Mouse (Mus musculus): ENCODE measurements around the gene Wdr89.

The Wdr89 gene

GRCm38 (mm10) chr12:75668916-75669257, 450 bp downstream of the Wdr89 start:
- CTCF ChIA-PET, result no interaction called here

GRCm38 (mm10) chr12:75668221-75668620, 1.1 kb downstream of the Wdr89 start:
- CTCF ChIA-PET, result no interaction called here

DNA sequence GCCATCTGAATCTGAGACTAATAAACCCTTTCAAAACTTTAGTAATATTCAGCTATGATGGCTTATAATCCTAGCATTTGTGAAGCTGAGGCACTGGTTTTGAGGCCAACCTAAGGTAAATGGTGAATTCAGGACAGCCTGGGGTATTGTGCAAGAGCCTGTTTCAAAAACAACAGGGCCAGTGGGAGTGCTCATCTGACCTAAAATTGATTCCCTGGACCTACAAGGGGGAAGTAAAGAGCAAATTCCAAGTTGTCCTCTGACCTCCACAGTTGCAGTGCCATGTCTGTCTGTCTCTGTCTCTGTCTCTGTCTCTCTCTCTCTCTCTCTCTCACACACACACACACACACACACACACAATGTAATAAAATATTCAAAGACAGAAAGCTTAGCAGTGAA, 2.4 kb downstream of the Wdr89 start:
- CTCF ChIA-PET, result no interaction called here

GRCm38 (mm10) chr12:75664516-75664810, 4.9 kb downstream of the Wdr89 start:
- CTCF ChIA-PET, result no interaction called here

DNA sequence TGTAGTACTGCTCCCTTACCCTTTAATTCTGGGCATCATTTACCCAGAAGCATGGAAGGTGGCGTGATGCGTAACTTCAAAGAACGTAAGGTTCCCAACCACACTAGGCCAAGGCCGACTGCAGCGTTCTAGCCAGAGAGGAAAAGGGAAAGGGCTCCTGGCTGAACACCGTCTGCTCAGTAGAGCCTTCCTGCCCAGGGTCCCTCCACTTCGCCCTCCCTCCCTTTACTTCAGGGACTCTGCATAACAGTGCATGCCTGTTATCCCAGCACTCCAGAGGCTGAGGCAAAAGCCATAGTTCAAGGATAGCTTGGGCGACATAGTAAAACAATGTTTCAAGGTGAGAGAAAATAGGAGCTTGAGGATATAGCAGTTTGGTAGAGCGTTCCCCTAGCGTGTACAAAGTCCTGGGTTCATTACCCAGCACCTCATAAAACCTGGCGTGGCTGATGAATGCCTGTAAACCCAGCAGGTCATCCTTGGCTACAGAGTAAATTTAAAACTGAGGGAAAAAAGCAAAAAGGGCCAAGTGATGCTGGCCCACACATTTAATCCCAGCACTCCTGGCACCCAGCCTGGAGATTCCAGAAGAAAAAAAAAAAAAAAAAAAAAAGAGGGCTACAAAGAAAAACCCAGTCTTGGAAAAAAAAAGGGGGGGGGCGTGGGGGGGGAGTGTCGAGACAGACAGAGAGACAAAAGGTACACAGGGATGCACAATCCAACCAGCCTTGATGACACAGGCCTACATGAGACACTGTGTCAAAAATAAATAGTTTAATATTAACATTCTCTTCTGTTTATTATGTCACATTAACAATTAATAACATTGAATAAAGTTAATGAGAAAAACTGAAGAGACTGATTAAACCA, 5.5 kb downstream of the Wdr89 start:
- CTCF ChIA-PET, result no interaction called here

- CTCF ChIA-PET, result interaction anchor here (0.6 kb wide), 1 partner anchor 34 kb away, joined by 8 read pairs; no protein-coding TSS in a partner anchor
These were observed 7.0 kb downstream of the Wdr89 start for GRCm38 (mm10) chr12:75662376-75662775.

DNA sequence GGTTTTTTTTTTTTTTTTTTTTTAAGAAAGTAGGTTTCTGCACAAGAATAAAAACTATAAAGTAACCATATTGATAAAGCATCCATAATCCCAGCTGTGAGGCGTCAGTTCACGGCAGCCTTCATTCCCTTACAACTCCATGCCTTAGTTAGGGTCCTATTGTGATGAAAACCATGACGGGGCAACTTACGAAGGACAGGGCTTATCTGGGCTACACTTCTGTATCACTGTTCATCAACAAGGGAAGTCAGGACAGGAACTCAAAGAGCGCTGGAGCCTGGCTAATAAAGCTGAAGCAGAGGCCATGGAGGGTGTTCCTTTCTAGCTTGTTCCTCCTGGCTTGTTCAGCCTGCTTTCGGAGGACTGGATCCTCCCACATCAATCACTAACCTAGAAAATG, 10.9 kb downstream of the Wdr89 start:
- CTCF ChIA-PET, result no interaction called here

DNA sequence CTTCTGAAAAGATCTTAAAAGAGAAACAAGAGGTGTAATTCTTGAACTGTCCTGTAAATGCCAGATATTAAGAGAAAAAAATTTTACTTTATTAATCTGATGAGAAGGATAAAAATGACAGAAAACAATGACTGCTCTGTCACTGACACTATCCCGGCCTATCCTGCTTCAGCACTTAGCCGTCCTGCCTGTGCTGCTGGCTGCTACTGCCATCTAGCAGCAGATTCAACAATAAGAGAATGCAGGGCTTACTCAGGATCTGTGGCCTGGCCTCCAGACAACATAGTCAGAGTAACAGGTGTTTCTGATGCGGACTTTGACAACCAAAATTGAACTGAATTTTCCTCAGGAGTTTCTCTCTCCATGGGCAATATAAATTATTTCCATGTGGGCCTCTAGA, 12.8 kb downstream of the Wdr89 start:
- CTCF ChIA-PET, result no interaction called here

- CTCF ChIA-PET, result no interaction called here
These were observed 15.0 kb downstream of the Wdr89 start for GRCm38 (mm10) chr12:75654247-75654801.

- CTCF ChIA-PET, result no interaction called here
These were observed 19.6 kb downstream of the Wdr89 start for GRCm38 (mm10) chr12:75649706-75650093.

GRCm38 (mm10) chr12:75649058-75649705, 20.2 kb downstream of the Wdr89 start:
- CTCF ChIA-PET, result no interaction called here

DNA sequence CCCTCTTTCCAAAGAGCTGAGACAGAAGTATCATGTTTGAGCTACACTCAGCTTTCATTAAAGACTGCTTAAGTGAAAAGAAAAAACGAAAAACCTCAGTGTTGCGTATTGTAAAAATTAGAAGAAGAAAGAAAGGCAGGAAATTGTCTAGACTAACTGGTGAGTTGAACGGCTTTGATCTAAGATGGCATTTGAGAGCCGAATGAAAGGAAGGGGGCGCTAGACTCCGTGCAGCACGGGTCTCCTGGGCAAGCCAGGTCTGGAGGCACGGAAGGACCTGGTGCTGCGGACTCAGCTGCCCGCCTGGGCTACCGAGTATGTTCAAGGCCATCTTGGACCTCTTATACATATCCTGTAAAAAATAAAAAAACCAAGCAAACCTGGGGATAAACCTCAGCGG, 21.1 kb downstream of the Wdr89 start:
- CTCF ChIA-PET, result no interaction called here

DNA sequence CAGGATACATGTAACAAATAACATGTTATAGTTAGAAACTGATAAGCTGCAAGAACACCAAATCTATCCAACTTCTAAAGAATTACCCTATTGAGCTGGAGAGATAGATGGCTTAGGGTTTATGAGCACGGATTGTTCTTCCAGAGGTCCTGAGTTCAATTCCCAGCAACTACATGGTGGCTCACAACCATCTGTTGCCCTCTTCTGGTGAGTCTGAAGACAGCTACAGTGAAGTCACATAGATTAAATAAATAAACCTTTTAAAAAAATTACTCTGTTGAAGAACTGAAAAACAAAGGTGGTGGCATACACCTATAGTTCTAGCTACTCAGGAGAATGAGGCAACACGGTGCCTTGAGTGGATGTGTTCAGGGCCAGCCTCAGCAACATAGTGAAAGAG, 21.7 kb downstream of the Wdr89 start:
- CTCF ChIA-PET, result no interaction called here

DNA sequence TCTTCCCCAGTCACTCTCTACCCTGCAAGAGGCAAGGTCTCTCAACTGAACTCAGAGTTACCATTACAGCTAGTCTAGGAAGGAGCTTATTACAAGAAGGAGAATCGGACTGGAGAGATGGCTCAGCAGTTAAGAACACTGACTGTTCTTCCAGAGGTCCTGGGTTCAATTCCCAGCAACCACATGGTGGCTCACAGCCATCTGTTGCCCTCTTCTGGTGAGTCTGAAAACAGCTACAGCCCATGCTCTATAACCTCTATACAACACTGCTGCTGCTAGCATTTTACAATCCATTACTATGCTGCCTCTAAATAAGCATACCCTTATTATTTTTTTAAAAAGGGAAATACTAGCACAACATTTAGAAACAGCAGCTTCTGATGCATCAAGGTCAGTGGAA, 23.6 kb downstream of the Wdr89 start:
- CTCF ChIA-PET, result no interaction called here

DNA sequence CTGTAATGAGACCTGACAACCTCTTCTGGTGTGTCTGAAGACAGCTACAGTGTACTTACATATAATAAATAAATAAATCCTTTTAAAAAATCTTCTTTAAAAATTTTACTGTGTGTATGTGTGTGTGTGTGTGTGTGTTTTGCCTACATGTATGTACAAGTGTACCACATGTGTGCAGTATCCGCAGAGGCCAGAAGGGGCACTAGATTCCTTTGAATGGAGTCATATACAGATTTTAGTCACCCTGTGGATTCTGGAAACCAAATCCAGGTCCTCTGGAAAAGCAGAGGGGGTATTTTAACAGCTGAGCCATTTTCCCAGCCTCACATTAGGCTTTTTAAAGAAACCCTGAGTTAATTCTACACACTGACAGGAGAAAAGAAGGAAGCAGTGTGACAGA, 27.6 kb downstream of the Wdr89 start:
- CTCF ChIA-PET, result interaction anchor here (0.6 kb wide), 1 partner anchor 1008 kb away, joined by 3 read pairs; no protein-coding TSS in a partner anchor

- CTCF ChIA-PET, result interaction anchor here (0.6 kb wide), 1 partner anchor 103 kb away, joined by 3 read pairs; no protein-coding TSS in a partner anchor
These were observed 31.0 kb downstream of the Wdr89 start for GRCm38 (mm10) chr12:75638345-75638744.

DNA sequence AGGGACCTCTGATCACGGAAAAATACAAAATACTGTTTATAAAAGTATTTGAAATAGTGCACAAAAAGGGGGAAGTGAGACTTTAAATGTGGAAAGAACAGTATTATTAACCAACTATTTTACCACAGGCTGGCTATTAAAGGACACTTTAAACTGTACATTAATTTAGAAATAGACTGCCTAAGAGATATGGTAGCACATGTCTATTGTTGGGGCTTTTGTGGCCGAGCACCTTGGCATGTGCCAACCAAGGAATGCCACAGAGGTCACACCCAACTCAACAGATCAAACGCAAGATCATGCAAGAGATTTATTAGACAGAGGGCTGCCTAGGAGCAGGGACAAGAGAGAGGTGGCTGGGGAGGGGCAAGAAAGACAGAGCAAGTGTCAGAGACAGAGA, 32.2 kb downstream of the Wdr89 start:
- CTCF ChIA-PET, result no interaction called here

DNA sequence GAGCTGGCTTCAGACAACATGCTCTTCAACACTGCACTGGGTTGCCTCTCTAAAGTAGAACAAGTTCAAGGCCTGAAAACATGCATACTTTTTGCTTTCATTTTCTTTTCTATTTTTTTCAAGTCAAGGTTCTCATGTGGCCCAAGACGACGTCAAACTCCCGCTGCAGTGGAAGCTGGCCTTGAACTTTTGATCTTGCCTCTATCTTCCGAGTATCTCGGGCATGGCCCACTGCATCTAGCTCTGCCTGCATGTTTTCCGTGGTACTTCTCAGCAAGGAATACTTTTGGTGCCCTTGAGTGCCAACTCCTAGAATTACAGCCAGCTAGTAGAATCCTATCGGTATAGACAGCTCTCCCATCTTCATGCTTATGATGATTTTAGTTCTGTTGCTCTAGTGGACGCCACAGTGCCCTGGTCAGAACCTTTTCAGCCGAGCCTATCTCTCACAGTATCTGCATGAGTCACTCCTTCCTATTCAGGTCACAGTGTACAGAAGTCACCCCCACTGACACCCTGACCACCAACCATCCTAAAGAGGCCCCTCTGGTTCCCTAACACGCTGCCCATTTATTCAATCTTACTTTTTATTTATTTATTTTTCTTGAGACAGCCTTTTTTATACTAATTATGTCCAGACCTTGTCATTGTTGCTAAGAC, 33.4 kb downstream of the Wdr89 start:
- CTCF ChIA-PET, result interaction anchor here (0.6 kb wide), 1 partner anchor 155 kb away, joined by 3 read pairs; no protein-coding TSS in a partner anchor

DNA sequence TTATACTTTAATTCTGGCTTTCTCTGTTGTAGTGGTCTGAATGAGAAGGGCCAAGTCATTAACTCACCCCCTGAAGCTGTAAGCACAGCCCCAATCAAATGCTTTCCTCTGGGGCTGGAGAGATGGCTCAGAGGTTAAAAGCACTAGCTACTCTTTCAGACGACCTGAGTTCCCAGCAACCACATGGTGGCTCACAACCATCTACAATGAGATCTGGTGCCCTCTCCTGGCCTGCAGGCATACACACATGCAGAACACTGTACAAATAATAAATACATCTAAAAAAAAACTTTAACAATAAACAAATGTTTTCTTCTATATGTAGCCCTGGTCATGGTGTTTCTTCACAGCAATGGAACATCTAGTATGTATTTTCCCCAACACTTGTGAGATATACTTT, 39.7 kb downstream of the Wdr89 start:
- CTCF ChIA-PET, result no interaction called here

DNA sequence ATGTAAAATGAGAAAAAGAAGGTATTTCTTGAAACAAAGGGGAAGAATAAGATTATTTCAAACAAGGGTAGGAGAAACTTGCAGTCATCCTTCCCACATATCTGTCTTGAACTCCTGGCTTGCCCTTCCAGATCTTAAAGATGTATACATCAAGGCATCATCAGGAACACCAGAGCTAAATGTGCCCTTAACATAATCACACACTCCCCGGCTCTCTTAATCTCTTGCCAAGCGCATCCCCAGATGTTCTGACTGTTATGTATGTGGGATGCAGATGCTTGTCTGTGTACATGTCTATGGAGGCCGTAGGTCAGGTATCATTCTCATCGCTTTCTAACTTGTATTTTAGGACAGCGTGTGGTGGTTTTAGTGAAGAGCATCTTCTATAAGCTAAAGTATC, 46.0 kb downstream of the Wdr89 start:
- CTCF ChIA-PET, result no interaction called here

DNA sequence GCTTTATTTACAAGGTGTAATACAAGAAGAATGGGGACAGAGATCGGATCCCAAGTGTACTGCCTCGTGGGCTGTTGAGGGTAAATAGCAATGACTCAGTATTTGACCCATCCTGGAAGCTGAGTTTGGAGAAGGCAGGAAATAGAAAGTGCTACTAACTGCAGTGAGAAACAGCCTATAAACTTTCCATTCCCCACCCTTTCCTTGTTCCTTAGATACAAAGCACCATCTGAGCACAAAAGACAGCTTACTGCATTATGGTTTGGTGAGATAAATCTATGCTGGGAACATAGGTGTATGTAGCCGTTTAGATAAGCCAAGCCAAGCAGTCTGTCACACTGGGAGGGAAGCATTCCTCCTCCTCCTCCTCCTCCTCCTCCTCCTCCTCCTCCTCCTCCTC, 46.5 kb downstream of the Wdr89 start:
- CTCF ChIA-PET, result no interaction called here

GRCm38 (mm10) chr12:75616841-75617240, 52.5 kb downstream of the Wdr89 start:
- CTCF ChIA-PET, result no interaction called here

Data from spleen, embryonic (tissue).